Mouse (Mus musculus) liver, postnatal 0 days (tissue): ENCODE results near the gene Mal. TPM values are rescaled to one million over a fixed set of nuclear protein-coding genes. Genes with fewer than 3 reads are reported as not detected.
"Not testable (repeated sequence)": the region's sequence is repeated elsewhere in the genome, so short reads cannot be mapped to it uniquely, and the experiment has no call there.

ENCODE experiments used
- ATAC-seq: fragments of 200-750 bp; cut with Nextera tagmentation; 2 replicates; pipeline ENCODE4 v1.8.0; 2017; ENCODE audit warnings: mild to moderate bottlenecking, moderate library complexity
- DNase-seq: peaks from one replicate; pipeline ENCODE4 v3.0.0-alpha.2; 2016
- H3K27ac ChIP-seq: fragments of 300-500 bp; sonication (generic); 2 replicates; pipeline ENCODE4 v1.5.1; 2014; ENCODE audit warnings: antibody characterized with exemption, moderate library complexity, mild to moderate bottlenecking, low read depth
- H3K27me3 ChIP-seq: fragments of 300-500 bp; sonication (generic); 2 replicates; pipeline ENCODE4 v1.6.1; 2014; ENCODE audit warnings: low read length, control low read depth, mixed read lengths; ENCODE audit not compliant: insufficient read depth
- H3K36me3 ChIP-seq: fragments of 300-500 bp; sonication (generic); replicated peaks from 2 replicates; pipeline ENCODE4 v1.6.1; 2014; ENCODE audit warnings: mild to moderate bottlenecking, control low read depth, low read length, moderate library complexity, mixed read lengths; ENCODE audit not compliant: insufficient read depth
- H3K4me1 ChIP-seq: fragments of 300-500 bp; sonication (generic); 2 replicates; pipeline ENCODE4 v1.6.1; 2014; ENCODE audit warnings: antibody characterized with exemption, mild to moderate bottlenecking, control low read depth; ENCODE audit not compliant: insufficient read depth
- H3K4me2 ChIP-seq: fragments of 300-500 bp; sonication (generic); 2 replicates; pipeline ENCODE4 v1.6.1; 2014; ENCODE audit warnings: low read depth, mild to moderate bottlenecking, low read length, moderate library complexity, mixed read lengths
- H3K4me3 ChIP-seq: fragments of 300-500 bp; sonication (generic); 2 replicates; pipeline ENCODE4 v1.5.1; 2014; ENCODE audit warnings: low read depth, low read length
- H3K9ac ChIP-seq: fragments of 300-500 bp; sonication (generic); replicated peaks from 2 replicates; pipeline ENCODE4 v1.6.1; 2014; ENCODE audit warnings: mild to moderate bottlenecking, moderate library complexity
- H3K9me3 ChIP-seq: fragments of 300-500 bp; sonication (generic); 2 replicates; pipeline ENCODE4 v1.6.1; 2016; ENCODE audit warnings: mild to moderate bottlenecking, control low read depth, low read length, mixed read lengths
- CTCF ChIP-seq: sonication (generic); IDR thresholded peaks from 2 replicates; pipeline ENCODE4 v1.5.1; 2016; ENCODE audit warnings: antibody characterized with exemption, low read depth
- EP300 ChIP-seq: IDR thresholded peaks from 2 replicates; pipeline ENCODE4 v1.6.1; 2016; ENCODE audit warnings: antibody characterized with exemption, low read depth, mild to moderate bottlenecking
- WGBS: fragments of 180-500 bp; shearing (Covaris S2); extraction: QIAGEN DNeasy Blood & Tissue Kit; methylation state at CpG from one replicate; pipeline ENCODE4 v1.1.7; 2014; ENCODE audit not compliant: insufficient replicate concordance; 5-methylcytosine and 5-hydroxymethylcytosine counted together
- polyA plus RNA-seq: library from polyadenylated mRNA; unstranded; fragments of >200 nt; fragmentation: Nextera tagmentation; extraction: Ambion mirVana; gene quantifications from 2 replicates; pipeline ENCODE4 v1.2.1, GENCODE M21; 2015

Mal gene
- polyA plus RNA-seq, 1 experiment from 2014 or later, result 0.23 TPM

- no peak for DNase-seq
- Histone ChIP-seq H3K9me3 (no peaks in the 10 kb centered on the region), H3K9ac (no peak overlapping the region), H3K27ac (no peak overlapping the region), H3K4me1 (no peaks in the 10 kb centered on the region), H3K36me3 (no peaks in the 10 kb centered on the region), H3K4me3 (no peak overlapping the region), H3K4me2 (no peak overlapping the region), H3K27me3 (no peaks in the 10 kb centered on the region)
- WGBS, result 81% methylated on average over 4 of the region's 4 CpGs
- no peak for TF ChIP-seq EP300
- no peak for TF ChIP-seq CTCF
- no peak for ATAC-seq
Observed at GRCm38 (mm10) chr2:127612288-127612687, 44.2 kb downstream of the Mal start.

- Histone ChIP-seq H3K36me3 (no peaks in the 10 kb centered on the region), H3K4me1 (no peaks in the 10 kb centered on the region), H3K4me2 (no peak overlapping the region), H3K9ac (no peak overlapping the region), H3K4me3 (no peak overlapping the region), H3K27me3 (no peaks in the 10 kb centered on the region), H3K27ac (no peak overlapping the region), H3K9me3 (no peaks in the 10 kb centered on the region)
- 39% methylated on average over 4 of the region's 4 CpGs for WGBS
- DNase-seq (no peak), ATAC-seq (no peak)
- TF ChIP-seq CTCF (no peak), EP300 (no peak)
Observed at GRCm38 (mm10) chr2:127611386-127611785, 45.1 kb downstream of the Mal start.

GRCm38 (mm10) chr2:127608986-127609385 is 47.5 kb downstream of the Mal start:
- peaks cover 19% of the 10 kb centered on the region for H3K36me3 ChIP-seq
- ATAC-seq, result no peak

GRCm38 (mm10) chr2:127608234-127608633 is 48.3 kb downstream of the Mal start:
- 49% methylated on average over 3 of the region's 3 CpGs for WGBS
- H3K27ac ChIP-seq, result no peak overlapping the region
- TF ChIP-seq CTCF (peak; percentile 58), EP300 (no peak)
- no peak overlapping the region for H3K4me3 ChIP-seq
- peaks cover 20% of the 10 kb centered on the region for H3K36me3 ChIP-seq
- H3K9ac ChIP-seq, result no peak overlapping the region
- no peaks in the 10 kb centered on the region for H3K4me1 ChIP-seq
- ATAC-seq (no peak), DNase-seq (no peak)
- no peaks in the 10 kb centered on the region for H3K9me3 ChIP-seq
- no peak overlapping the region for H3K4me2 ChIP-seq
- H3K27me3 ChIP-seq, result no peaks in the 10 kb centered on the region

More at GRCm38 (mm10) chr2:127608986-127609385, 47.5 kb downstream of the Mal start:
- H3K4me2 ChIP-seq, result no peak overlapping the region
- 36% methylated on average over 5 of the region's 5 CpGs for WGBS
- H3K4me1 ChIP-seq, result no peaks in the 10 kb centered on the region
- H3K27ac ChIP-seq, result no peak overlapping the region
- TF ChIP-seq EP300, result no peak
- no peak for TF ChIP-seq CTCF
- H3K9me3 ChIP-seq, result no peaks in the 10 kb centered on the region
- no peak overlapping the region for H3K4me3 ChIP-seq
- no peak overlapping the region for H3K9ac ChIP-seq
- no peaks in the 10 kb centered on the region for H3K27me3 ChIP-seq
- no peak for DNase-seq

GRCm38 (mm10) chr2:127605203-127605602 is 51.3 kb downstream of the Mal start:
- Histone ChIP-seq H3K9me3 (no peaks in the 10 kb centered on the region), H3K4me3 (no peak overlapping the region), H3K27ac (no peak overlapping the region), H3K27me3 (no peaks in the 10 kb centered on the region), H3K4me2 (no peak overlapping the region), H3K9ac (no peak overlapping the region), H3K4me1 (no peaks in the 10 kb centered on the region), H3K36me3 (peaks cover 39% of the 10 kb centered on the region)
- TF ChIP-seq CTCF, result no peak
- TF ChIP-seq EP300, result no peak
- WGBS, result 85% methylated on average over 3 of the region's 3 CpGs
- DNase-seq (no peak), ATAC-seq (no peak)

- not testable (repeated sequence) for H3K27me3 ChIP-seq, H3K9me3 ChIP-seq, H3K4me3 ChIP-seq, DNase-seq, H3K4me1 ChIP-seq, H3K4me2 ChIP-seq, H3K9ac ChIP-seq, H3K27ac ChIP-seq
- 89% methylated on average over 5 of the region's 8 CpGs for WGBS
- peaks cover 49% of the 10 kb centered on the region for H3K36me3 ChIP-seq
- ATAC-seq, result peak; percentile 45
Observed at GRCm38 (mm10) chr2:127603383-127603782, 53.1 kb downstream of the Mal start.

- WGBS, result 71% methylated on average over 4 of the region's 4 CpGs
- H3K4me3 ChIP-seq, result no peak overlapping the region
- no peak overlapping the region for H3K27ac ChIP-seq
- ATAC-seq (no peak), DNase-seq (no peak)
- no peak overlapping the region for H3K4me2 ChIP-seq
- no peaks in the 10 kb centered on the region for H3K27me3 ChIP-seq
- no peaks in the 10 kb centered on the region for H3K9me3 ChIP-seq
- H3K4me1 ChIP-seq, result peaks cover 21% of the 10 kb centered on the region
- no peak overlapping the region for H3K9ac ChIP-seq
- TF ChIP-seq CTCF (peak; percentile 21; the same call in 1 of the 2 replicates), EP300 (no peak)
- peaks cover 20% of the 10 kb centered on the region for H3K36me3 ChIP-seq
Observed at GRCm38 (mm10) chr2:127590840-127591239, 65.7 kb downstream of the Mal start.
